Mouse (Mus musculus): ENCODE results near the gene Sema3b.

DNA sequence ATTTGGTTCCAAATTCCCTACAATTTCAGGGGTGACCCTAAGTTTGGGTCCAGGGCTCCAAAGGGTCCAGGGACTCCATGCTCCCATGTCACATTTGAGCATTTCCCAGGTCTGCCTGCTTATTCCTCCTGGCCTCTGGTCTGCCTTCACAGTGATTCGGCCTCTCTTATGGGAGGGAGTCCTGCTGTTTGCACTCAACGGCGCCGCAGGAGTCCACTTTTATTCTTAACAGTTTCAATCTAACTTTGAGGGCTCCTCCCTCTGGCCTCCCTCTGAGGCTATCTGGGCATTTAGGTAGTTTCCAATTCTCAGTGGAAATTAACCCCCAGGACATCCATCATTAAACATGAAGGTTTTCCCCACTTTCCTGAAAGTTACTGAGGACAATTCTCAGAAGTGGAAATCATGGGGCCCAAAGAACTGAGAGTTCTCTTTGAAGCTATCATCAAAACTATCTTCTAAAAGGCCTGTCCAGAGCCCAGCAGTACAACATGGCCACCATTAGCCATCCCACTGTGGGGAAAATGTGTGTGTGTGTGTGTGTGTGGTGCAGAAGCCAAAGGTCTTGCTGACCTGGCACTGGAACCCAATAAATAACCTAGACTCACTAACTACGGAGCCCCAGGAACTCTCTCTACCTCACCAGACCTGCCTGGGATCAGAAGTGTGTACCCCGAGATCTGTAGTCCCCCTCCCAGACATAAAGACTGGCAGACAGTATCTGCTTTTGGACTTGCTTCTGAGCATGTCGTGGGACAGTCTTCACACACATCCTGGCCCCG, 14.6 kb downstream of the Sema3b start:
- TF ChIP-seq CTCF (IDR thresholded peaks at IDR 0.05; ENCODE audit: insufficient read depth, low read length) (no peak), POLR2A (IDR thresholded peaks at IDR 0.05; ENCODE audit: borderline replicate concordance, extremely low read depth, low read depth, low read length) (no peak)

Data from lung, adult 2 months (tissue).